28 mouse cellular contexts compared by ENCODE assay signal in genomic region chr7:94733433-94733832, GRCm38 (mm10).
DNase-seq lines count a peak whose midpoint lies in the region; ATAC-seq and TF ChIP-seq lines count a peak whose summit lies in the region.
"Had no signal": no experiment of that assay in that cellular context is flagged by ENCODE, and none has a peak within 500 bp of the region (broad histone marks: within the 10 kb centered on the region; RNA-seq: fewer than 3 reads in every experiment).

No protein-coding gene starts in this region.

- H3K9ac ChIP-seq in forebrain, embryonic 14.5 days (ENCODE audit: low read length), result no peak overlapping the region
- H3K9ac ChIP-seq: embryonic facial prominence, embryonic 12.5 days; forebrain, embryonic 12.5 days; heart, embryonic 13.5 days; intestine, embryonic 15.5 days; limb, embryonic 12.5 days; liver, embryonic 15.5 days; lung, embryonic 14.5 days; midbrain, embryonic 15.5 days had no signal

- no peaks in the 10 kb centered on the region for H3K9me3 ChIP-seq in forebrain, embryonic 14.5 days (replicated peaks; ENCODE audit: control insufficient read depth, low read length)
- H3K9me3 ChIP-seq in forebrain, embryonic 10.5 days, result no peaks in the 10 kb centered on the region
- H3K9me3 ChIP-seq: embryonic facial prominence, embryonic 12.5 days; forebrain, embryonic 12.5 days; heart, embryonic 13.5 days; hindbrain, embryonic 10.5 days; intestine, embryonic 15.5 days; limb, embryonic 12.5 days; liver, embryonic 15.5 days; midbrain, embryonic 10.5 days; midbrain, embryonic 15.5 days had no signal

- no peaks in the 10 kb centered on the region for H3K36me3 ChIP-seq in forebrain, embryonic 14.5 days (ENCODE audit: control insufficient read depth, insufficient read depth, low read length)
- no peaks in the 10 kb centered on the region for H3K36me3 ChIP-seq in forebrain, embryonic 10.5 days (replicated peaks)
- H3K36me3 ChIP-seq: embryonic facial prominence, embryonic 12.5 days; forebrain, embryonic 12.5 days; heart, embryonic 13.5 days; hindbrain, embryonic 10.5 days; intestine, embryonic 15.5 days; limb, embryonic 12.5 days; liver, embryonic 15.5 days; midbrain, embryonic 10.5 days; midbrain, embryonic 15.5 days had no signal

- H3K27ac ChIP-seq in forebrain, embryonic 14.5 days (ENCODE audit: low read depth, low read length), result no peak overlapping the region
- no peak overlapping the region for H3K27ac ChIP-seq in forebrain, embryonic 10.5 days
- peak overlapping the region; percentile 11; the same call in 1 of the 2 replicates for H3K27ac ChIP-seq in embryonic fibroblast, embryonic 13.5 days (ENCODE audit: insufficient read depth, low read length)
- H3K27ac ChIP-seq: embryonic facial prominence, embryonic 12.5 days; forebrain, embryonic 12.5 days; gastrocnemius, adult 2 months; heart, adult 2 months; heart, embryonic 13.5 days; hindbrain, embryonic 10.5 days; intestine, embryonic 15.5 days; limb, embryonic 12.5 days; liver, embryonic 15.5 days; midbrain, embryonic 10.5 days; midbrain, embryonic 15.5 days had no signal

- DNase-seq in forebrain, embryonic 14.5 days (ENCODE audit: low spot score), result peak; percentile 19
- no peak for DNase-seq in forebrain, embryonic 10.5 days (ENCODE audit: extremely low spot score, low spot score)
- DNase-seq in layer of hippocampus, adult 9-11 months, result peak; percentile 2
- no peak for DNase-seq in layer of hippocampus, adult 9-10 months (ENCODE audit: low spot score)
- peak; percentile 10 for DNase-seq in NIH3T3 (ENCODE audit: low read depth)
- DNase-seq: adrenal gland, postnatal 14 days; cerebellum, adult 2 months; embryo, embryonic 11 days; gastrocnemius, adult 2 months; gastrocnemius, postnatal 36 days; heart, adult 2 months; heart, postnatal 10 days; kidney, adult 2 months; kidney, postnatal 36 days; lung, embryonic 14.5 days; lung, postnatal 14 days had no signal

- TF ChIP-seq CTCF in embryonic fibroblast, embryonic 13.5 days (IDR thresholded peaks at IDR 0.05; ENCODE audit: borderline replicate concordance, insufficient read depth, low read length), result no peak

- no peaks in the 10 kb centered on the region for H3K27me3 ChIP-seq in forebrain, embryonic 14.5 days (replicated peaks; ENCODE audit: control insufficient read depth, insufficient read depth, low read length)
- H3K27me3 ChIP-seq in forebrain, embryonic 10.5 days (ENCODE audit: poor library complexity, severe bottlenecking), result no peaks in the 10 kb centered on the region
- H3K27me3 ChIP-seq: embryonic facial prominence, embryonic 12.5 days; forebrain, embryonic 12.5 days; heart, embryonic 13.5 days; intestine, embryonic 15.5 days; limb, embryonic 12.5 days; liver, embryonic 15.5 days; midbrain, embryonic 15.5 days had no signal

- no peak overlapping the region for H3K4me3 ChIP-seq in forebrain, embryonic 14.5 days (ENCODE audit: low read depth, low read length)
- H3K4me3 ChIP-seq in forebrain, embryonic 10.5 days, result no peak overlapping the region
- H3K4me3 ChIP-seq in embryonic fibroblast, embryonic 13.5 days (ENCODE audit: insufficient read depth, low read length), result no peak overlapping the region
- H3K4me3 ChIP-seq: embryonic facial prominence, embryonic 12.5 days; forebrain, embryonic 12.5 days; gastrocnemius, adult 2 months; heart, adult 2 months; heart, embryonic 13.5 days; hindbrain, embryonic 10.5 days; intestine, embryonic 15.5 days; limb, embryonic 12.5 days; liver, embryonic 15.5 days; midbrain, embryonic 10.5 days; midbrain, embryonic 15.5 days had no signal

- no peak for ATAC-seq in forebrain, embryonic 14.5 days
- no peak for ATAC-seq in megakaryocyte-erythroid progenitor cell, adult 5-6 weeks (replicated peaks; ENCODE audit: low FRiP score, low TSS enrichment, poor library complexity, severe bottlenecking)
- ATAC-seq: hindbrain, embryonic 16.5 days; intestine, embryonic 15.5 days; midbrain, embryonic 15.5 days had no signal

- no peaks in the 10 kb centered on the region for H3K4me1 ChIP-seq in forebrain, embryonic 14.5 days (ENCODE audit: control insufficient read depth, insufficient read depth, low read length)
- H3K4me1 ChIP-seq in forebrain, embryonic 10.5 days, result no peaks in the 10 kb centered on the region
- peaks cover 3% of the 10 kb centered on the region; the same call in 1 of the 2 replicates for H3K4me1 ChIP-seq in embryonic fibroblast, embryonic 13.5 days (ENCODE audit: control insufficient read depth, insufficient read depth, low read length)
- H3K4me1 ChIP-seq: embryonic facial prominence, embryonic 12.5 days; forebrain, embryonic 12.5 days; heart, embryonic 13.5 days; intestine, embryonic 15.5 days; limb, embryonic 12.5 days; liver, embryonic 15.5 days; midbrain, embryonic 10.5 days; midbrain, embryonic 15.5 days had no signal

- H3K4me2 ChIP-seq in forebrain, embryonic 14.5 days (ENCODE audit: low read length), result no peak overlapping the region
- H3K4me2 ChIP-seq: embryonic facial prominence, embryonic 12.5 days; forebrain, embryonic 12.5 days; heart, embryonic 13.5 days; intestine, embryonic 15.5 days; limb, embryonic 12.5 days; liver, embryonic 15.5 days; lung, embryonic 14.5 days; midbrain, embryonic 15.5 days had no signal

- 53% methylated on average over 1 of the region's 1 CpGs for WGBS in forebrain, embryonic 14.5 days
- 80% methylated on average over 1 of the region's 1 CpGs for WGBS in forebrain, embryonic 10.5 days

- no peak for TF ChIP-seq POLR2A in embryonic fibroblast, embryonic 13.5 days (IDR thresholded peaks at IDR 0.05; ENCODE audit: low read depth, low read length)

Comparison
In these comparisons a context has a peak if more than half of its experiments do, and no peak if none do; other contexts are left out.
1. DNase-seq: peak in forebrain, embryonic 14.5 days (single experiment), layer of hippocampus, adult 9-11 months (single experiment) and NIH3T3 (single experiment); none in forebrain, embryonic 10.5 days (single experiment) and layer of hippocampus, adult 9-10 months (single experiment).